Mouse (Mus musculus) heart, embryonic 11.5 days (tissue): Measurements from ENCODE around the gene Nmb. TPM values are rescaled to one million over a fixed set of nuclear protein-coding genes. Genes with fewer than 3 reads are reported as not detected.

Source experiments
- ATAC-seq: fragments of 200-750 bp; cut with Nextera tagmentation; replicated peaks from 2 replicates; pipeline ENCODE4 v1.8.0; 2017; ENCODE audit warnings: moderate library complexity; ENCODE audit not compliant: insufficient number of reproducible peaks, low FRiP score, low TSS enrichment
- H3K27ac ChIP-seq: fragments of 300-500 bp; sonication (generic); 2 replicates; pipeline ENCODE4 v1.5.1; 2014; ENCODE audit warnings: mild to moderate bottlenecking, low read depth, low read length
- H3K27me3 ChIP-seq: fragments of 300-500 bp; sonication (generic); 2 replicates; pipeline ENCODE4 v1.6.1; 2014; ENCODE audit warnings: mild to moderate bottlenecking, low read length, mixed read lengths; ENCODE audit not compliant: control insufficient read depth, insufficient read depth
- H3K36me3 ChIP-seq: fragments of 300-500 bp; sonication (generic); 2 replicates; pipeline ENCODE4 v1.6.1; 2014; ENCODE audit warnings: mild to moderate bottlenecking, low read length, moderate library complexity, mixed read lengths; ENCODE audit not compliant: control insufficient read depth, insufficient read depth
- H3K4me1 ChIP-seq: fragments of 300-500 bp; sonication (generic); 2 replicates; pipeline ENCODE4 v1.6.1; 2014; ENCODE audit warnings: low read length; ENCODE audit not compliant: control insufficient read depth, insufficient read depth
- H3K4me2 ChIP-seq: fragments of 300-500 bp; sonication (generic); 2 replicates; pipeline ENCODE4 v1.6.1; 2014; ENCODE audit warnings: mild to moderate bottlenecking, moderate library complexity
- H3K4me3 ChIP-seq: fragments of 300-500 bp; sonication (generic); 2 replicates; pipeline ENCODE4 v1.5.1; 2014; ENCODE audit warnings: low read depth, low read length
- H3K9ac ChIP-seq: fragments of 300-500 bp; sonication (generic); 2 replicates; pipeline ENCODE4 v1.6.1; 2014; ENCODE audit warnings: mild to moderate bottlenecking, low read depth, low read length, moderate library complexity
- H3K9me3 ChIP-seq: fragments of 300-500 bp; sonication (generic); replicated peaks from 2 replicates; pipeline ENCODE4 v1.6.1; 2016; ENCODE audit warnings: low read length; ENCODE audit not compliant: control insufficient read depth
- WGBS: fragments of 180-500 bp; shearing (Covaris S2); extraction: QIAGEN DNeasy Blood & Tissue Kit; methylation state at CpG from one replicate; pipeline ENCODE4 v1.1.7; 2014; ENCODE audit not compliant: insufficient replicate concordance; 5-methylcytosine and 5-hydroxymethylcytosine counted together
- polyA plus RNA-seq: library from polyadenylated mRNA; unstranded; fragments of >200 nt; fragmentation: Nextera tagmentation; extraction: Ambion mirVana; gene quantifications from 2 replicates; pipeline ENCODE4 v1.2.1, GENCODE M21; 2014

Gene Nmb
- polyA plus RNA-seq, 1 experiment from 2014 or later, result 4.7 TPM

DNA sequence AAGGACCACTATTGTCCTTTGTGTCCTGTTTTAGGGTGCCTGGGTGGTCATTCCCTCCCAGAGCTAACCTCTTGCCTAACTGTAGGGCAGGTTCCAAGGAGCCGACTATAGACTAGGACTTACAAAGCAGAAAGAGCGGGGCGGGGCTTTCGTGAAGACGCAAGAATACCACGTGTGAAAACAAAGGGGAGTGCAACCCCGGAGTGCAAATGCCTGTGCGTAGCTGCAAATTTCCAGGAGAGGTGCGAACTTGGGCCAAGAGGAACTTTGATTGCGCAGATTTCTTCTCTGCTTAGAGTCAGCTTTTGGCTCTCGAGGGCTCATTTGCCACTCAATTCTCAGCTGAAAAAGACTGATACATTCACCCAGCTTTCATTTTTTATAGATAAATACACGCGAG is 44.6 kb downstream of the Nmb start:
- peaks cover 23% of the 10 kb centered on the region for H3K4me1 ChIP-seq
- no peaks in the 10 kb centered on the region for H3K9me3 ChIP-seq
- WGBS, result under 1% methylated on average over 13 of the region's 13 CpGs
- H3K27ac ChIP-seq, result no peak overlapping the region
- H3K4me2 ChIP-seq, result peak overlapping the region; percentile 95
- ATAC-seq, result peak; percentile 68; the same call in 1 of the 2 replicates
- no peaks in the 10 kb centered on the region for H3K27me3 ChIP-seq
- peaks cover 5% of the 10 kb centered on the region for H3K36me3 ChIP-seq
- H3K4me3 ChIP-seq, result peak overlapping the region; percentile 78
- H3K9ac ChIP-seq, result peak overlapping the region; percentile 94

DNA sequence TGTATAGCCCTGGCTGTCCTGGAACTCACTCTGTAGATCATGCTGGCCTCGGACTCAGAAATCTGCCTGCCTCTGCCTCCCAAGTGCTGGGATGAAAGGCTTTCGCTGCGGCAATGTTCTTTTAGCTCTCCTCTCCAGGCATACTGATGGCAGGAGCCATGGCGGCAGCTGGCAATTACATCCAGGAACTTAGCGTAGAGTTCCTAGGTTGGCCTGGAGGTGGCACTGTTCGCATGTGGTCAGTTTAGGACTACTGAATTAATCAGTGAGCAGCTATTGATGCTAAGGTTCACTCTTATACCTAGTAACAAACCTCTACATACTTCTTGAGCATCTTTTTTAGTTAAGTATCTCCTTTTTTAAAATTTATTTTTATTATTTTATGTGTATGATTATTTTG is 47.7 kb downstream of the Nmb start:
- WGBS, result 18% methylated on average over 6 of the region's 6 CpGs
- H3K4me3 ChIP-seq, result no peak overlapping the region

DNA sequence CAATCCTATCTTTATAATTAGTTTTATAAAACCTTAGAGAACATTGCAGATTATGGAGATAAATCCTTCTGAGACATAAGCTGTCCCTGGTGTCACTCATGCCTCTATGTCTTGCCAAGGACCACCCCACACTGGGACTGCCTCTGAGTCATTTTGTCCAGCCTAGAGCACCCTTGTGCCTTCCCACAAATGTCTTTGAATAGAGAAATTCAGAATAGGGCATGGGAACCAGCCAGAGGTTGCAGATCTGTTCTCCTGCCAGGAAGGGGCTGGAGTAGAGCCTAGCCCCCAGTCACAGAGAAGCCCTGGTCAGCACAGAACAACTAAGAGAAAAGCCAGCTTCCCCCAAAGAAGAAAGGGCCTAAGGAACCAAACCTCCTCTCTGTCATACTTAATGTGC is 49.6 kb downstream of the Nmb start:
- ATAC-seq, result no peak
- H3K4me3 ChIP-seq, result no peak overlapping the region
- no peak overlapping the region for H3K4me2 ChIP-seq
- no peak overlapping the region for H3K27ac ChIP-seq
- H3K9me3 ChIP-seq, result no peaks in the 10 kb centered on the region
- no peaks in the 10 kb centered on the region for H3K27me3 ChIP-seq
- H3K9ac ChIP-seq, result no peak overlapping the region
- no peaks in the 10 kb centered on the region for H3K36me3 ChIP-seq
- peaks cover 4% of the 10 kb centered on the region; the same call in 1 of the 2 replicates for H3K4me1 ChIP-seq

More for the DNA sequence above, 47.7 kb downstream of the Nmb start:
- no peak for ATAC-seq
- H3K9me3 ChIP-seq, result no peaks in the 10 kb centered on the region
- no peak overlapping the region for H3K27ac ChIP-seq
- H3K36me3 ChIP-seq, result no peaks in the 10 kb centered on the region
- no peak overlapping the region for H3K4me2 ChIP-seq
- H3K9ac ChIP-seq, result no peak overlapping the region
- peaks cover 11% of the 10 kb centered on the region; the same call in 1 of the 2 replicates for H3K4me1 ChIP-seq
- no peaks in the 10 kb centered on the region for H3K27me3 ChIP-seq

DNA sequence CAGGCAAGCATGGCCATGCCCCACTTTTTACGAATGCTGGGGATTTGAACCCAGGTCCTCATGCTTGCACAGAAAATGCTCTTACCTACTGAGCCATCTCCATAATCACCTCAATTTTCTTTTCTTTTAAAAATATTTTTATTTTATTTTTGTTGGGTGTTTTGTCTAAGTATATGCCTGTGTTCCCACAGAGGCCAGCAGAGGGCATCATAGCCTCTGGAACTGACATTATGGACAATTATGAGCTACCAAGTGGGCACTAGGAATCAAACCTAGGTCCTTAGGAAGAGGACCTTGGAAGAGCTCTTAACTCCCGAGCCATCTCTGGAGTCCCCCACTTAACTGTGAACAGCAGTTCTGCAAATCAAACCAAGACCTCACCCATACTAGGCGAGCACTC is 51.7 kb downstream of the Nmb start:
- 86% methylated on average over 3 of the region's 3 CpGs for WGBS
- no peak overlapping the region for H3K4me2 ChIP-seq
- H3K27ac ChIP-seq, result no peak overlapping the region
- H3K4me1 ChIP-seq, result peaks cover 6% of the 10 kb centered on the region
- no peak overlapping the region for H3K4me3 ChIP-seq
- H3K36me3 ChIP-seq, result no peaks in the 10 kb centered on the region
- ATAC-seq, result no peak
- H3K27me3 ChIP-seq, result no peaks in the 10 kb centered on the region
- no peaks in the 10 kb centered on the region for H3K9me3 ChIP-seq
- no peak overlapping the region for H3K9ac ChIP-seq

Other genes starting within 250 kb of the Nmb start
- gene Crtc3, start 216.2 kb downstream of the Nmb start, polyA plus RNA-seq, result 13.4 and 14.2 TPM in 2 replicates
- gene Iqgap1, start 79.1 kb downstream of the Nmb start, polyA plus RNA-seq, result 33.5 and 35.9 TPM in 2 replicates
- gene Zscan2, start 44.2 kb downstream of the Nmb start, polyA plus RNA-seq, result 1.8 and 2.3 TPM in 2 replicates
- 21.6 and 24.2 TPM in 2 replicates for gene Wdr73, start 3.8 kb downstream of the Nmb start, polyA plus RNA-seq
- 135 and 186 TPM in 2 replicates for gene Sec11a, start 42.7 kb upstream of the Nmb start, polyA plus RNA-seq
- gene Zfp592, start 88.6 kb upstream of the Nmb start, polyA plus RNA-seq, result 12.4 and 13.4 TPM in 2 replicates
- 22.8 and 24.2 TPM in 2 replicates for gene Alpk3, start 152.5 kb upstream of the Nmb start, polyA plus RNA-seq
- 0.07 and 0.14 TPM in 2 replicates for gene Slc28a1, start 209.7 kb upstream of the Nmb start, polyA plus RNA-seq